Mouse (Mus musculus): ENCODE data around the gene Clpsl2. TPM values are rescaled to one million over a fixed set of nuclear protein-coding genes. Genes with fewer than 3 reads are reported as not detected.

Clpsl2 gene
- polyA plus RNA-seq, 1 experiment from 2014 or later, result not detected

- H3K4me1 ChIP-seq (replicated peaks; ENCODE audit: control insufficient read depth, insufficient read depth, low read length), result peaks cover 6% of the 10 kb centered on the region; the same call in 1 of the 2 replicates
- ATAC-seq (replicated peaks; ENCODE audit: low FRiP score, low TSS enrichment, low read depth) (no peak), DNase-seq (ENCODE audit: low spot score) (no peak)
- no peak within 1 kb of the TSS for H3K9ac ChIP-seq (ENCODE audit: low read length)
- no peak within 1 kb of the TSS for H3K4me2 ChIP-seq (ENCODE audit: low read length)
- H3K36me3 ChIP-seq (ENCODE audit: control insufficient read depth, insufficient read depth, low read length), result no peaks in the 10 kb centered on the region
- H3K27me3 ChIP-seq (replicated peaks; ENCODE audit: control insufficient read depth, insufficient read depth, low read length), result no peaks in the 10 kb centered on the region
- no peaks in the 10 kb centered on the region for H3K9me3 ChIP-seq (ENCODE audit: control insufficient read depth, low read length)
- WGBS, result 78% methylated on average over 4 of the region's 4 CpGs
- no peak within 1 kb of the TSS for H3K4me3 ChIP-seq (ENCODE audit: low read depth, low read length)
- H3K27ac ChIP-seq (ENCODE audit: low read depth), result no peak within 1 kb of the TSS
Measured at GRCm38 (mm10) chr17:28560598-28560997, 11.4 kb downstream of the Clpsl2 start, which contains the start of gene Clps. Gene Clps, minus strand, starts transcription at chr17:28560766.

DNA sequence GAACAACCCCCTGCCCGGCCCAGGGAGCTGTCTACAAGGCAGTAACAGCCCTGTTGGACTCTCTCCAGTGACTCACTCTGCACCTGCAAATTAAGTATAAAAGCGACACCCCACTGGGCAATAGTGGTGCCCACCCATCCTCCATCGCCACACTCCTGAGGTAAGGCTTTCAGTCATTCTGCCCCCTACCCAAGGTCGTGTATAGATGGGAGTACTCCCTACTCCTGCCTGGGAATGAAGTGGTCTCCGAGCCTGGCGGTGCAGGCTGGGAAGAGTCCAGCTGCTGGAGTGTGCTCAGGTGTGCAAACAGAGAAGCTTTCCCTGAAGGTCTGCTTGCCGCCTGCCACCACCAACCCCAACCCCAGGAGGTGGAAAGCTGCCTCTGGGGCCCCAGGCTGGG is 12.4 kb downstream of the Clpsl2 start:
- Histone ChIP-seq H3K4me1 (replicated peaks; ENCODE audit: control insufficient read depth, insufficient read depth, low read length) (peaks cover under 1% of the 10 kb centered on the region; the same call in 1 of the 2 replicates), H3K27me3 (replicated peaks; ENCODE audit: control insufficient read depth, insufficient read depth, low read length) (no peaks in the 10 kb centered on the region), H3K9ac (ENCODE audit: low read length) (no peak overlapping the region), H3K4me3 (ENCODE audit: low read depth, low read length) (no peak overlapping the region), H3K4me2 (ENCODE audit: low read length) (no peak overlapping the region), H3K36me3 (ENCODE audit: control insufficient read depth, insufficient read depth, low read length) (no peaks in the 10 kb centered on the region), H3K9me3 (ENCODE audit: control insufficient read depth, low read length) (no peaks in the 10 kb centered on the region), H3K27ac (ENCODE audit: low read depth) (no peak overlapping the region)
- ATAC-seq (replicated peaks; ENCODE audit: low FRiP score, low TSS enrichment, low read depth) (no peak), DNase-seq (ENCODE audit: low spot score) (no peak)
- WGBS, result 58% methylated on average over 7 of the region's 7 CpGs

GRCm38 (mm10) chr17:28565181-28565580 is 16.0 kb downstream of the Clpsl2 start:
- DNase-seq (ENCODE audit: low spot score) (no peak), ATAC-seq (replicated peaks; ENCODE audit: low FRiP score, low TSS enrichment, low read depth) (no peak)
- H3K9me3 ChIP-seq (ENCODE audit: control insufficient read depth, low read length), result no peaks in the 10 kb centered on the region
- no peaks in the 10 kb centered on the region for H3K27me3 ChIP-seq (replicated peaks; ENCODE audit: control insufficient read depth, insufficient read depth, low read length)
- H3K4me3 ChIP-seq (ENCODE audit: low read depth, low read length), result no peak overlapping the region
- no peak overlapping the region for H3K27ac ChIP-seq (ENCODE audit: low read depth)
- no peak overlapping the region for H3K4me2 ChIP-seq (ENCODE audit: low read length)
- H3K4me1 ChIP-seq (replicated peaks; ENCODE audit: control insufficient read depth, insufficient read depth, low read length), result no peaks in the 10 kb centered on the region
- no peaks in the 10 kb centered on the region for H3K36me3 ChIP-seq (ENCODE audit: control insufficient read depth, insufficient read depth, low read length)
- H3K9ac ChIP-seq (ENCODE audit: low read length), result no peak overlapping the region

DNA sequence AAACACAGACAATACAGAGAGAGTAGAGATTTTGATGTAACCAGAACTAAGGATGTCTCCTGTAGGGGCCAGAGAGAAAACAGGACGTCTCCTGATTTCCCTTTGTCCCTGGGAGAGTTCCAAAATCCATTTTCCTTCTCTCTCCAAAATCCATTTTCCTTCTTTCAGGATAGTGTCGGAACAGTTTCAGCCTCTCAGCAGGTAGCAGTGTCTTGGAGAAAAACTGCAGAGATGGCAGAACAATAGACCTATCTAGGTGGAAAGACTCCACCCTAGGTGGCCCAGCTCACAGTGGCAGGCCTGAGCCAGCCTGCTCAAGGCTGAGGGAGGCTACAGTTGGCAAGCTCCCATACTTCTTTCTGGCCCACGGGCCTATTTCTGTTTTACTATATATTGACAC is 18.3 kb downstream of the Clpsl2 start:
- Histone ChIP-seq H3K4me2 (ENCODE audit: low read length) (no peak overlapping the region), H3K9me3 (ENCODE audit: control insufficient read depth, low read length) (no peaks in the 10 kb centered on the region), H3K9ac (ENCODE audit: low read length) (no peak overlapping the region), H3K4me1 (replicated peaks; ENCODE audit: control insufficient read depth, insufficient read depth, low read length) (no peaks in the 10 kb centered on the region), H3K36me3 (ENCODE audit: control insufficient read depth, insufficient read depth, low read length) (no peaks in the 10 kb centered on the region), H3K27ac (ENCODE audit: low read depth) (no peak overlapping the region), H3K27me3 (replicated peaks; ENCODE audit: control insufficient read depth, insufficient read depth, low read length) (no peaks in the 10 kb centered on the region), H3K4me3 (ENCODE audit: low read depth, low read length) (no peak overlapping the region)
- no peak for ATAC-seq (replicated peaks; ENCODE audit: low FRiP score, low TSS enrichment, low read depth)
- no peak for DNase-seq (ENCODE audit: low spot score)
- 50% methylated on average over 3 of the region's 3 CpGs for WGBS

- DNase-seq (ENCODE audit: low spot score) (no peak), ATAC-seq (replicated peaks; ENCODE audit: low FRiP score, low TSS enrichment, low read depth) (no peak)
- no peaks in the 10 kb centered on the region for H3K36me3 ChIP-seq (ENCODE audit: control insufficient read depth, insufficient read depth, low read length)
- no peak overlapping the region for H3K4me3 ChIP-seq (ENCODE audit: low read depth, low read length)
- 0 out of 2 replicates have a peak, but pooled peaks cover 3% of the 10 kb centered on the region for H3K4me1 ChIP-seq (replicated peaks; ENCODE audit: control insufficient read depth, insufficient read depth, low read length)
- H3K27ac ChIP-seq (ENCODE audit: low read depth), result no peak overlapping the region
- 83% methylated on average over 3 of the region's 3 CpGs for WGBS
- no peaks in the 10 kb centered on the region for H3K27me3 ChIP-seq (replicated peaks; ENCODE audit: control insufficient read depth, insufficient read depth, low read length)
- no peak overlapping the region for H3K9ac ChIP-seq (ENCODE audit: low read length)
- no peaks in the 10 kb centered on the region for H3K9me3 ChIP-seq (ENCODE audit: control insufficient read depth, low read length)
- H3K4me2 ChIP-seq (ENCODE audit: low read length), result no peak overlapping the region
Measured at GRCm38 (mm10) chr17:28571868-28572267, 22.7 kb downstream of the Clpsl2 start.

GRCm38 (mm10) chr17:28572521-28572920 is 23.3 kb downstream of the Clpsl2 start:
- H3K4me2 ChIP-seq (ENCODE audit: low read length), result no peak overlapping the region

DNA sequence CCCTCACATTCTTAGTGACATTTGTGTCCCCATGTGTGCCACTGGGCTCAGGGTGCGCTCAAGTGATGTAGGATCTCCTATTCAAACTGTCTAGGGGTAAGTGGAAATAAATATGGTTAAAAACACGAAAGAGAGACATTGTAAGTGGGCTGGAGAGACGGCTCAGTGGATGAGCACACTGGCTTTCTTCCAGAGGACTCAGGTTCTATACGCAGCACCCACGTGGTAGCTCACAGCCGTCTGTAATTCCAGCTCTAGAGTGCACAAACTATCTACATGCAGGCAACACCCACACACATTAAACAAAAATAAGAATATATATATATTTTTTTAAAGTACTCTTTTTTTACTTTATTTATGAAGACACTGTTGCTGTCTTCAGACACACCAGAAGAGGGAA is 23.7 kb downstream of the Clpsl2 start:
- Histone ChIP-seq H3K4me2 (ENCODE audit: low read length) (no peak overlapping the region), H3K36me3 (ENCODE audit: control insufficient read depth, insufficient read depth, low read length) (no peaks in the 10 kb centered on the region), H3K9me3 (ENCODE audit: control insufficient read depth, low read length) (no peaks in the 10 kb centered on the region), H3K27me3 (replicated peaks; ENCODE audit: control insufficient read depth, insufficient read depth, low read length) (no peaks in the 10 kb centered on the region), H3K4me3 (ENCODE audit: low read depth, low read length) (no peak overlapping the region), H3K4me1 (replicated peaks; ENCODE audit: control insufficient read depth, insufficient read depth, low read length) (0 out of 2 replicates have a peak, but pooled peaks cover 3% of the 10 kb centered on the region), H3K9ac (ENCODE audit: low read length) (no peak overlapping the region), H3K27ac (ENCODE audit: low read depth) (no peak overlapping the region)
- WGBS, result 83% methylated on average over 6 of the region's 6 CpGs
- no peak for DNase-seq (ENCODE audit: low spot score)
- no peak for ATAC-seq (replicated peaks; ENCODE audit: low FRiP score, low TSS enrichment, low read depth)

More at GRCm38 (mm10) chr17:28572521-28572920, 23.3 kb downstream of the Clpsl2 start:
- Histone ChIP-seq H3K27me3 (replicated peaks; ENCODE audit: control insufficient read depth, insufficient read depth, low read length) (no peaks in the 10 kb centered on the region), H3K9ac (ENCODE audit: low read length) (no peak overlapping the region), H3K4me3 (ENCODE audit: low read depth, low read length) (no peak overlapping the region), H3K36me3 (ENCODE audit: control insufficient read depth, insufficient read depth, low read length) (no peaks in the 10 kb centered on the region), H3K4me1 (replicated peaks; ENCODE audit: control insufficient read depth, insufficient read depth, low read length) (0 out of 2 replicates have a peak, but pooled peaks cover 3% of the 10 kb centered on the region), H3K9me3 (ENCODE audit: control insufficient read depth, low read length) (no peaks in the 10 kb centered on the region), H3K27ac (ENCODE audit: low read depth) (no peak overlapping the region)
- 74% methylated on average over 7 of the region's 7 CpGs for WGBS
- ATAC-seq (replicated peaks; ENCODE audit: low FRiP score, low TSS enrichment, low read depth), result no peak
- no peak for DNase-seq (ENCODE audit: low spot score)

- 15% methylated on average over 50 of the region's 50 CpGs for WGBS
- Histone ChIP-seq H3K4me3 (ENCODE audit: low read depth, low read length) (peak within 1 kb of the TSS; percentile 23), H3K4me2 (ENCODE audit: low read length) (peak within 1 kb of the TSS; percentile 50), H3K9me3 (ENCODE audit: control insufficient read depth, low read length) (no peaks in the 10 kb centered on the region), H3K36me3 (ENCODE audit: control insufficient read depth, insufficient read depth, low read length) (no peaks in the 10 kb centered on the region), H3K9ac (ENCODE audit: low read length) (no peak within 1 kb of the TSS), H3K4me1 (replicated peaks; ENCODE audit: control insufficient read depth, insufficient read depth, low read length) (0 out of 2 replicates have a peak, but pooled peaks cover 3% of the 10 kb centered on the region), H3K27ac (ENCODE audit: low read depth) (no peak within 1 kb of the TSS), H3K27me3 (replicated peaks; ENCODE audit: control insufficient read depth, insufficient read depth, low read length) (no peaks in the 10 kb centered on the region)
- peak; percentile 70; the same call in 1 of the 2 replicates for ATAC-seq (replicated peaks; ENCODE audit: low FRiP score, low TSS enrichment, low read depth)
- DNase-seq (ENCODE audit: low spot score), result peak; percentile 89
Measured at GRCm38 (mm10) chr17:28575244-28576125, 26.3 kb downstream of the Clpsl2 start, which contains the start of gene Lhfpl5. Gene Lhfpl5, plus strand, starts transcription at chr17:28575641.
